18 mouse cellular contexts compared by ENCODE assay signal in genomic region chr2:106415474-106416019, GRCm38 (mm10).
DNase-seq lines count a peak whose midpoint lies in the region; ATAC-seq and TF ChIP-seq lines count a peak whose summit lies in the region.
"Had no signal": no experiment of that assay in that cellular context is flagged by ENCODE, and none has a peak within 500 bp of the region (broad histone marks: within the 10 kb centered on the region; RNA-seq: fewer than 3 reads in every experiment).

No protein-coding gene starts in this region.

- H3K4me1 ChIP-seq in hindbrain, postnatal 0 days (ENCODE audit: insufficient read depth, low read length) = no peaks in the 10 kb centered on the region
- no peaks in the 10 kb centered on the region for H3K4me1 ChIP-seq in hindbrain, embryonic 12.5 days
- H3K4me1 ChIP-seq in embryonic facial prominence, embryonic 13.5 days = no peaks in the 10 kb centered on the region
- H3K4me1 ChIP-seq in embryonic facial prominence, embryonic 14.5 days (ENCODE audit: control insufficient read depth, insufficient read depth, low read length) = no peaks in the 10 kb centered on the region
- H3K4me1 ChIP-seq in neural tube, embryonic 15.5 days = no peaks in the 10 kb centered on the region
- H3K4me1 ChIP-seq: forebrain, embryonic 12.5 days; hindbrain, embryonic 13.5 days had no signal

- no peak overlapping the region for H3K9ac ChIP-seq in hindbrain, postnatal 0 days (replicated peaks; ENCODE audit: low read length)
- no peak overlapping the region for H3K9ac ChIP-seq in hindbrain, embryonic 12.5 days
- no peak overlapping the region for H3K9ac ChIP-seq in embryonic facial prominence, embryonic 13.5 days
- H3K9ac ChIP-seq in embryonic facial prominence, embryonic 14.5 days (ENCODE audit: low read depth, low read length) = no peak overlapping the region
- H3K9ac ChIP-seq in neural tube, embryonic 15.5 days (replicated peaks) = no peak overlapping the region
- H3K9ac ChIP-seq: forebrain, embryonic 12.5 days; hindbrain, embryonic 13.5 days had no signal

- 0 out of 2 replicates have a peak overlapping the region, but pooled peaks have one; percentile 7 for H3K4me2 ChIP-seq in hindbrain, postnatal 0 days (ENCODE audit: low read depth, low read length)
- H3K4me2 ChIP-seq in hindbrain, embryonic 12.5 days (replicated peaks) = no peak overlapping the region
- H3K4me2 ChIP-seq in embryonic facial prominence, embryonic 13.5 days = no peak overlapping the region
- no peak overlapping the region for H3K4me2 ChIP-seq in embryonic facial prominence, embryonic 14.5 days (ENCODE audit: low read depth, low read length)
- H3K4me2 ChIP-seq in neural tube, embryonic 15.5 days = peak overlapping the region; percentile 2; the same call in 1 of the 2 replicates
- H3K4me2 ChIP-seq: forebrain, embryonic 12.5 days; hindbrain, embryonic 13.5 days had no signal

- no peaks in the 10 kb centered on the region for H3K36me3 ChIP-seq in hindbrain, postnatal 0 days (ENCODE audit: insufficient read depth, low read length)
- no peaks in the 10 kb centered on the region for H3K36me3 ChIP-seq in hindbrain, embryonic 12.5 days
- no peaks in the 10 kb centered on the region for H3K36me3 ChIP-seq in embryonic facial prominence, embryonic 13.5 days
- H3K36me3 ChIP-seq in embryonic facial prominence, embryonic 14.5 days (ENCODE audit: control insufficient read depth, insufficient read depth, low read length) = no peaks in the 10 kb centered on the region
- H3K36me3 ChIP-seq in neural tube, embryonic 15.5 days = no peaks in the 10 kb centered on the region
- H3K36me3 ChIP-seq: forebrain, embryonic 12.5 days; hindbrain, embryonic 13.5 days had no signal

- no peak for DNase-seq in hindbrain, postnatal 0 days (ENCODE audit: low spot score)
- DNase-seq in embryonic facial prominence, embryonic 14.5 days (ENCODE audit: low spot score) = peak; percentile 81
- no peak for DNase-seq in kidney, postnatal 36 days
- DNase-seq: adrenal gland, adult 2 months; adrenal gland, postnatal 25 days; cerebellum, adult 18-20 months; cerebellum, adult 9-11 months; cerebellum, postnatal 36 days; gastrocnemius, postnatal 10 days; heart, adult 2 months; heart, postnatal 10 days; heart, postnatal 4 days had no signal

- ATAC-seq in hindbrain, postnatal 0 days = no peak
- no peak for ATAC-seq in hindbrain, embryonic 12.5 days (ENCODE audit: low FRiP score)
- peak; percentile 62; the same call in 1 of the 2 replicates for ATAC-seq in embryonic facial prominence, embryonic 13.5 days (ENCODE audit: insufficient number of reproducible peaks, insufficient read depth, low FRiP score, low TSS enrichment, low read depth)
- peak; percentile 47; the same call in 1 of the 2 replicates for ATAC-seq in embryonic facial prominence, embryonic 14.5 days (ENCODE audit: low read depth)
- no peak for ATAC-seq in neural tube, embryonic 15.5 days (ENCODE audit: low FRiP score)
- ATAC-seq: forebrain, embryonic 16.5 days had no signal

- TF ChIP-seq CTCF in hindbrain, postnatal 0 days (IDR thresholded peaks at IDR 0.05; ENCODE audit: low read depth) = no peak

- H3K9me3 ChIP-seq in hindbrain, postnatal 0 days (ENCODE audit: low read length) = no peaks in the 10 kb centered on the region
- H3K9me3 ChIP-seq in hindbrain, embryonic 12.5 days (replicated peaks) = no peaks in the 10 kb centered on the region
- H3K9me3 ChIP-seq in embryonic facial prominence, embryonic 13.5 days = no peaks in the 10 kb centered on the region
- no peaks in the 10 kb centered on the region for H3K9me3 ChIP-seq in embryonic facial prominence, embryonic 14.5 days (ENCODE audit: control insufficient read depth, low read length)
- H3K9me3 ChIP-seq in neural tube, embryonic 15.5 days (replicated peaks) = no peaks in the 10 kb centered on the region
- H3K9me3 ChIP-seq: forebrain, embryonic 12.5 days; hindbrain, embryonic 13.5 days had no signal

- H3K27me3 ChIP-seq in hindbrain, postnatal 0 days (ENCODE audit: insufficient read depth, low read length) = no peaks in the 10 kb centered on the region
- H3K27me3 ChIP-seq in hindbrain, embryonic 12.5 days = no peaks in the 10 kb centered on the region
- H3K27me3 ChIP-seq in embryonic facial prominence, embryonic 13.5 days = no peaks in the 10 kb centered on the region
- H3K27me3 ChIP-seq in embryonic facial prominence, embryonic 14.5 days (replicated peaks; ENCODE audit: control insufficient read depth, insufficient read depth, low read length) = no peaks in the 10 kb centered on the region
- H3K27me3 ChIP-seq in neural tube, embryonic 15.5 days (replicated peaks) = no peaks in the 10 kb centered on the region
- H3K27me3 ChIP-seq: forebrain, embryonic 12.5 days had no signal

- no peak overlapping the region for H3K27ac ChIP-seq in hindbrain, postnatal 0 days
- no peak overlapping the region for H3K27ac ChIP-seq in hindbrain, embryonic 12.5 days
- H3K27ac ChIP-seq in embryonic facial prominence, embryonic 13.5 days = peak overlapping the region; percentile 76
- H3K27ac ChIP-seq in embryonic facial prominence, embryonic 14.5 days (replicated peaks; ENCODE audit: low read depth, low read length) = peak overlapping the region; percentile 68
- H3K27ac ChIP-seq in neural tube, embryonic 15.5 days (replicated peaks) = no peak overlapping the region
- H3K27ac ChIP-seq: forebrain, embryonic 12.5 days; heart, adult 2 months; hindbrain, embryonic 13.5 days had no signal

- no peak overlapping the region for H3K4me3 ChIP-seq in hindbrain, postnatal 0 days (ENCODE audit: low read length)
- H3K4me3 ChIP-seq in hindbrain, embryonic 12.5 days = no peak overlapping the region
- H3K4me3 ChIP-seq in embryonic facial prominence, embryonic 13.5 days = no peak overlapping the region
- H3K4me3 ChIP-seq in embryonic facial prominence, embryonic 14.5 days (ENCODE audit: low read depth, low read length) = no peak overlapping the region
- H3K4me3 ChIP-seq in neural tube, embryonic 15.5 days (replicated peaks) = no peak overlapping the region
- H3K4me3 ChIP-seq: forebrain, embryonic 12.5 days; heart, adult 2 months; hindbrain, embryonic 13.5 days had no signal

- 47% methylated on average over 7 of the region's 7 CpGs for WGBS in hindbrain, postnatal 0 days
- WGBS in hindbrain, embryonic 12.5 days = 52% methylated on average over 7 of the region's 7 CpGs
- 46% methylated on average over 7 of the region's 7 CpGs for WGBS in embryonic facial prominence, embryonic 13.5 days
- WGBS in embryonic facial prominence, embryonic 14.5 days = 43% methylated on average over 7 of the region's 7 CpGs
- WGBS in neural tube, embryonic 15.5 days = 53% methylated on average over 7 of the region's 7 CpGs

Comparison
In these comparisons a context has a peak if more than half of its experiments do, and no peak if none do; other contexts are left out.
1. H3K4me2 ChIP-seq: peak in hindbrain, postnatal 0 days (single experiment) and neural tube, embryonic 15.5 days (single experiment); none in hindbrain, embryonic 12.5 days (single experiment), embryonic facial prominence, embryonic 13.5 days (single experiment) and embryonic facial prominence, embryonic 14.5 days (single experiment).
2. ATAC-seq: peak in embryonic facial prominence, embryonic 13.5 days (single experiment) and embryonic facial prominence, embryonic 14.5 days (single experiment); none in hindbrain, postnatal 0 days (single experiment), hindbrain, embryonic 12.5 days (single experiment) and neural tube, embryonic 15.5 days (single experiment).
3. H3K27ac ChIP-seq: peak in embryonic facial prominence, embryonic 13.5 days (single experiment) and embryonic facial prominence, embryonic 14.5 days (single experiment); none in hindbrain, postnatal 0 days (single experiment), hindbrain, embryonic 12.5 days (single experiment) and neural tube, embryonic 15.5 days (single experiment).